Mouse (Mus musculus): ENCODE data around the gene Scaf8. TPM values are rescaled to one million over a fixed set of nuclear protein-coding genes. Genes with fewer than 3 reads are reported as not detected.

Scaf8 gene
- polyA plus RNA-seq, 2 experiments from 2014 or later = 23.4 to 25.5 TPM

Other genes with a start within 250 kb of the Scaf8 start
- 1 to 10 TPM in 1 of 2 experiments, under 1 TPM in 1; 0.79 to 1.3 TPM for gene Tiam2, start 211.6 kb downstream of the Scaf8 start, polyA plus RNA-seq (2017; shearing (Covaris generic))

Measured in CD4-positive, CD25-positive, alpha-beta regulatory T cell, adult 4 months (primary cell).